Mouse (Mus musculus): ENCODE measurements around the gene Polq.
"Not testable (repeated sequence)": the region's sequence is repeated elsewhere in the genome, so short reads cannot be mapped to it uniquely, and the experiment has no call there.

Gene Polq

DNA sequence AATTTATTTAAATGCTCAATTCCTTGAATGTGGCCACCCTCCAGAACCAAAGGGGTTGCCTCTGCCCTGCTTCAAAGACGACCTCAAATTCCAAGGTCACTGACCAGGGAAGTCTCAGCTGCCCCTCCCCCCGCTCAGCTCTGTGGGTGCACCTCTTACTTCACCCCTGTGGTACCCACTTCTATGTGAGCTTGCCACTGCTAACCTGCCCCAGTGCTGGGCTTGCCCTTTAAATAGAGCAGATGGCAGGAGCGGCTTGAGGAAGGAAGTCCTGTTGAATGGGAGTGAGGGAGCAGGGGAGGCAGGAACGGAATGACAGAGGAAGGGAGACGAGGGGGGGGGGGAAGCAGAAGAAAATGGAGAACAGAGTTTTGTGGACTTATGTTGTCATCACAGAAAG is 97.2 kb downstream of the Polq start:
- no peak for DNase-seq

DNA sequence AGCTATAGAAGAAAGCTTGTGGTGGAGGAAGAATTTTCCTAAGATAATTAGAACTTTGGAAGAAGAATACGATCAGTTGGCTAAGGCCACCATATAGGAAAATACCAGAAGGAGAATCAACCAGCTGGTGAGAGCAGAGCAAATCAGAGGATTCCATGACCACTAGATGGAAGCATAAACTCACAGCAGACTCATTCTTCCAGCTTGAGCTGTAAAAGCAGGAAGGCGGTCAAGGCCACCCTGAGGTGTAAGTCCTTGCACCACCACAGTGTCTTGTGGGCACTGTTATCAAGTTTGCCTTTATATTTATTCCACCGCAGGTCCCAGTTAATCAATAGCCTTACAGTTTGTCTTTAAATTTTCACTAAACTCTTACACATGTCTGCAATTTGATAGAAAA is 97.7 kb downstream of the Polq start:
- DNase-seq: no peak

DNA sequence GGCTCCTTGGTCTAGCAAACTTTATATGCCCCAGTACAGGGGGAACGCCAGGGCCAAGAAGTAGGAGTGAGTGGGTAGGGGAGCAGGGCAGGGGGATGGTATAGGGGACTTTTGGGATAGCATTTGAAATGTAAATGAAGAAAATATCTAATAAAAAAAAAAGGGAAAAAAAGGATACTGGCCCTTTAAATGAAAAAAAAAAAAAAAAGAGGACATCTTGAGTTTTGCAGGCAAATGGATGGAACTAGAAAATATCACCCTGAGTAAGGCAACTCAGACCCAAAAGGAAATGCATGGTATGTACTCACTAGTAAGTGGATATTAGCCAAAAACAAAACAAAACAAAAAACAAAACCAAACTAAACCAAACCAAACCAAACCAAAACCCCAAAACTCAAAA is 113.6 kb downstream of the Polq start:
- DNase-seq: not testable (repeated sequence)
